Mouse (Mus musculus): ENCODE measurements around the gene Gm5244.

GRCm38 (mm10) chr19:12812644-12813364 is 33.7 kb upstream of the Gm5244 start:
- TF ChIP-seq CTCF (IDR thresholded peaks at IDR 0.05; ENCODE audit: borderline replicate concordance, insufficient read depth, low read depth, low read length): no peak
- no peak for TF ChIP-seq POLR2A (IDR thresholded peaks at IDR 0.05; ENCODE audit: borderline replicate concordance, insufficient read depth, low read length)
